Mouse (Mus musculus) spleen, adult 2 months (tissue): ENCODE results near the gene Ankub1.

Source experiments
- CTCF ChIP-seq: fragments of 200-500 bp; IDR thresholded peaks from 2 replicates; pipeline ENCODE4 v1.5.1; 2011; ENCODE audit warnings: mild to moderate bottlenecking, inconsistent platforms; ENCODE audit not compliant: insufficient read depth, insufficient read length, insufficient replicate concordance; ENCODE audit errors: extremely low read depth
- POLR2A ChIP-seq: fragments of 200-500 bp; IDR thresholded peaks from 2 replicates; pipeline ENCODE4 v1.6.1; 2011; ENCODE audit warnings: low read depth, low read length, inconsistent platforms

GRCm38 (mm10) chr3:57674075-57674474 lies 18.5 kb downstream of the Ankub1 start:
- TF ChIP-seq CTCF = no peak
- TF ChIP-seq POLR2A = no peak
